Mouse (Mus musculus) kidney, embryonic 15.5 days (tissue): ENCODE measurements around the gene Hipk4. TPM values are rescaled to one million over a fixed set of nuclear protein-coding genes. Genes with fewer than 3 reads are reported as not detected.

ENCODE experiments used
- ATAC-seq: fragments of 200-750 bp; cut with Nextera tagmentation; replicated peaks from 2 replicates; pipeline ENCODE4 v1.8.0; 2017; ENCODE audit warnings: moderate TSS enrichment; ENCODE audit not compliant: low FRiP score
- H3K27ac ChIP-seq: fragments of 300-500 bp; sonication (generic); 2 replicates; pipeline ENCODE4 v1.5.1; 2015; ENCODE audit warnings: mild to moderate bottlenecking, inconsistent platforms
- H3K27me3 ChIP-seq: fragments of 300-500 bp; sonication (generic); 2 replicates; pipeline ENCODE4 v1.6.1; 2015; ENCODE audit warnings: inconsistent platforms
- H3K36me3 ChIP-seq: fragments of 300-500 bp; sonication (generic); 2 replicates; pipeline ENCODE4 v1.6.1; 2015; ENCODE audit warnings: inconsistent platforms
- H3K4me1 ChIP-seq: fragments of 300-500 bp; sonication (generic); 2 replicates; pipeline ENCODE4 v1.6.1; 2015; ENCODE audit warnings: inconsistent platforms
- H3K4me2 ChIP-seq: fragments of 300-500 bp; sonication (generic); 2 replicates; pipeline ENCODE4 v1.6.1; 2015; ENCODE audit warnings: moderate library complexity, mild to moderate bottlenecking, inconsistent platforms
- H3K4me3 ChIP-seq: fragments of 300-500 bp; sonication (generic); replicated peaks from 2 replicates; pipeline ENCODE4 v1.5.1; 2015; ENCODE audit warnings: mild to moderate bottlenecking, inconsistent platforms
- H3K9ac ChIP-seq: fragments of 300-500 bp; sonication (generic); 2 replicates; pipeline ENCODE4 v1.6.1; 2015; ENCODE audit warnings: mild to moderate bottlenecking, inconsistent platforms
- H3K9me3 ChIP-seq: fragments of 300-500 bp; sonication (generic); replicated peaks from 2 replicates; pipeline ENCODE4 v1.6.1; 2016; ENCODE audit warnings: inconsistent platforms
- WGBS: fragments of 180-500 bp; shearing (Covaris S2); methylation state at CpG from one replicate; pipeline ENCODE4 v1.1.7; 2015; ENCODE audit warnings: mixed read lengths; 5-methylcytosine and 5-hydroxymethylcytosine counted together
- polyA plus RNA-seq: library from polyadenylated mRNA; unstranded; fragments of >200 nt; fragmentation: Nextera tagmentation; extraction: Ambion mirVana; gene quantifications from 2 replicates; pipeline ENCODE4 v1.2.1, GENCODE M21; 2015

Gene Hipk4
- polyA plus RNA-seq, 1 experiment from 2014 or later: 0.92 TPM

- 67% methylated on average over 6 of the region's 6 CpGs for WGBS
- ATAC-seq: no peak
- Histone ChIP-seq H3K9ac (no peak overlapping the region), H3K9me3 (no peaks in the 10 kb centered on the region), H3K4me1 (no peaks in the 10 kb centered on the region), H3K4me3 (no peak overlapping the region), H3K27me3 (no peaks in the 10 kb centered on the region), H3K27ac (no peak overlapping the region), H3K36me3 (peaks cover 93% of the 10 kb centered on the region), H3K4me2 (no peak overlapping the region)
Observed at GRCm38 (mm10) chr7:27576914-27577313, 53.8 kb downstream of the Hipk4 start.

- H3K36me3 ChIP-seq: peaks cover 92% of the 10 kb centered on the region
- no peak overlapping the region for H3K4me2 ChIP-seq
- ATAC-seq: no peak
- H3K27ac ChIP-seq: no peak overlapping the region
- no peak overlapping the region for H3K9ac ChIP-seq
- 91% methylated on average over 6 of the region's 6 CpGs for WGBS
- no peaks in the 10 kb centered on the region for H3K9me3 ChIP-seq
- H3K27me3 ChIP-seq: no peaks in the 10 kb centered on the region
- no peaks in the 10 kb centered on the region for H3K4me1 ChIP-seq
- no peak overlapping the region for H3K4me3 ChIP-seq
Observed at GRCm38 (mm10) chr7:27577589-27577988, 54.5 kb downstream of the Hipk4 start.

DNA sequence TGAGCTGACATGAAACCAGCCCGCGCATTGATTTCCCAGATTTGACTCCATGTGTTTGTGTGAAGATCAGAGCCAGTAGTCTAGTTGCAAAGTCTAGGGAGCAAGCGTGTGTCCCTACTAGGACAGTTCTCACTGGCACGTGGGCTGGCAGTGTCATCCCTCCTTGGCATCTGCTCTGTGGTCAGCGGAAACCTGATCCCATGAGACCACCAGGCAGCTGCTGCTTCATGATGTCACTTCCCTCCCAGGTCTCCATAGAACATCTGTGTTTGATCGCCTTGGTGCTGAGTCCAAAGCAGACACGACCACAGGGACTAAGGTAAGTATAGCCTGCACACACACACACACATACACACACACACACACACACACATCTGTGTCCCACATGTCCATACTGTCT is 55.4 kb downstream of the Hipk4 start:
- no peaks in the 10 kb centered on the region for H3K9me3 ChIP-seq
- WGBS: 81% methylated on average over 7 of the region's 7 CpGs
- no peaks in the 10 kb centered on the region for H3K27me3 ChIP-seq
- ATAC-seq: no peak
- no peak overlapping the region for H3K9ac ChIP-seq
- H3K4me2 ChIP-seq: no peak overlapping the region
- no peaks in the 10 kb centered on the region for H3K4me1 ChIP-seq
- no peak overlapping the region for H3K27ac ChIP-seq
- peaks cover 94% of the 10 kb centered on the region for H3K36me3 ChIP-seq
- H3K4me3 ChIP-seq: no peak overlapping the region

- no peak overlapping the region for H3K9ac ChIP-seq
- no peaks in the 10 kb centered on the region for H3K27me3 ChIP-seq
- no peak overlapping the region for H3K4me2 ChIP-seq
- no peak overlapping the region for H3K27ac ChIP-seq
- 89% methylated on average over 14 of the region's 14 CpGs for WGBS
- H3K36me3 ChIP-seq: peaks cover 87% of the 10 kb centered on the region
- no peak for ATAC-seq
- no peaks in the 10 kb centered on the region for H3K9me3 ChIP-seq
- no peak overlapping the region for H3K4me3 ChIP-seq
- H3K4me1 ChIP-seq: no peaks in the 10 kb centered on the region
Observed at GRCm38 (mm10) chr7:27580380-27581174, 57.5 kb downstream of the Hipk4 start.

Other genes starting within 250 kb of the Hipk4 start
- 31.0 and 41.7 TPM in 2 replicates for gene Ltbp4, start 185.6 kb upstream of the Hipk4 start, polyA plus RNA-seq
- gene Shkbp1, start 167.2 kb upstream of the Hipk4 start, polyA plus RNA-seq: 43.6 and 53.1 TPM in 2 replicates
- 1.9 TPM in 1 of 2 replicates, not detected in the other for gene Gm20479, start 165.8 kb upstream of the Hipk4 start, polyA plus RNA-seq
- gene Sptbn4, start 75.6 kb upstream of the Hipk4 start, polyA plus RNA-seq: 0.27 and 0.39 TPM in 2 replicates
- gene Blvrb, start 75.3 kb upstream of the Hipk4 start, polyA plus RNA-seq: 44.5 and 57.4 TPM in 2 replicates
- 30.3 and 32.0 TPM in 2 replicates for gene Sertad3, start 49.5 kb upstream of the Hipk4 start, polyA plus RNA-seq
- gene Sertad1, start 36.4 kb upstream of the Hipk4 start, polyA plus RNA-seq: 40.5 and 41.0 TPM in 2 replicates
- 4.0 and 4.8 TPM in 2 replicates for gene Prx, start 23.9 kb upstream of the Hipk4 start, polyA plus RNA-seq
- 83.1 and 90.5 TPM in 2 replicates for gene Pld3, start 30.0 kb downstream of the Hipk4 start, polyA plus RNA-seq
- gene 2310022A10Rik, start 30.0 kb downstream of the Hipk4 start, polyA plus RNA-seq: 26.9 and 29.4 TPM in 2 replicates
- gene Akt2, start 68.3 kb downstream of the Hipk4 start, polyA plus RNA-seq: 97.9 and 106 TPM in 2 replicates
- 0.28 and 0.86 TPM in 2 replicates for gene Ttc9b, start 130.6 kb downstream of the Hipk4 start, polyA plus RNA-seq
- gene Map3k10, start 151.3 kb downstream of the Hipk4 start, polyA plus RNA-seq: 6.5 and 7.6 TPM in 2 replicates
- gene Zfp607b, start 166.1 kb downstream of the Hipk4 start, polyA plus RNA-seq: 3.4 and 4.6 TPM in 2 replicates
- gene Zfp60, start 208.1 kb downstream of the Hipk4 start, polyA plus RNA-seq: 37.2 and 40.8 TPM in 2 replicates